Mouse (Mus musculus) left cerebral cortex, postnatal 10 days (tissue): ENCODE results near the gene Lrch4. TPM values are rescaled to one million over a fixed set of nuclear protein-coding genes. Genes with fewer than 3 reads are reported as not detected.
A peak's percentile ranks its signal among the peaks of the same experiment; 100 is the strongest.

Experiments used
- DNase-seq, 2 experiments: peaks; one replicate each; pipeline ENCODE4 v3.0.0; 2021 to 2022; ENCODE audit warnings: low spot score in 2 of 2, mixed read lengths in 1 of 2; ENCODE audit errors: extremely low spot score in 1 of 2
- intact Hi-C: fragments of 180-260 bp; cut with DNase I; formaldehyde crosslinking; loops from one replicate; pipeline ENCODE4 v1.15.1; 2025
- total RNA-seq, 2 experiments: library from RNA; stranded (reverse); gene quantifications; 2 replicates each; pipeline ENCODE4 v1.2.3; 2021

Lrch4 gene
- 10 to 100 TPM; 15.1 to 15.6 TPM for total RNA-seq

- intact Hi-C loops = no loop called here
- peak; percentile 99 for DNase-seq
These were observed at the start of gene Lrch4, which contains the start of the genes Fbxo24 and Gm20605 for GRCm38 (mm10) chr5:137628498-137629305. Gene Lrch4, plus strand, starts transcription at chr5:137629121. Gene Fbxo24, minus strand, starts transcription at chr5:137629002. Gene Gm20605, plus strand, starts transcription at chr5:137629175.

GRCm38 (mm10) chr5:137580246-137580645, 48.7 kb upstream of the Lrch4 start:
- intact Hi-C loops = no loop called here
- DNase-seq = no peak

- no peak for DNase-seq
- intact Hi-C loops = no loop called here
These were observed 46.2 kb upstream of the Lrch4 start for GRCm38 (mm10) chr5:137582702-137583101.

- peak; percentile 73 to 76 for DNase-seq
- intact Hi-C loops = no loop called here
These were observed 45.2 kb upstream of the Lrch4 start for GRCm38 (mm10) chr5:137583670-137584169.

- intact Hi-C loops = loop anchor here (5.0 kb wide), 1 partner anchor 53 kb away; the partner anchor contains the start of genes Epo and Gnb2
- peak in 1 of 2 experiments; percentile 79 for DNase-seq
These were observed 43.9 kb upstream of the Lrch4 start for GRCm38 (mm10) chr5:137584976-137585375.

GRCm38 (mm10) chr5:137590507-137590906, 38.4 kb upstream of the Lrch4 start:
- no peak for DNase-seq
- intact Hi-C loops = no loop called here

GRCm38 (mm10) chr5:137595921-137596320, 33.0 kb upstream of the Lrch4 start:
- intact Hi-C loops = no loop called here
- no peak for DNase-seq

- intact Hi-C loops = no loop called here
- DNase-seq = no peak
These were observed 32.2 kb upstream of the Lrch4 start for GRCm38 (mm10) chr5:137596601-137597261.

GRCm38 (mm10) chr5:137597625-137598024, 31.3 kb upstream of the Lrch4 start:
- intact Hi-C loops = no loop called here
- no peak for DNase-seq

GRCm38 (mm10) chr5:137598100-137598826, 30.7 kb upstream of the Lrch4 start:
- intact Hi-C loops = no loop called here
- DNase-seq = no peak

- no peak for DNase-seq
- intact Hi-C loops = no loop called here
These were observed 29.3 kb upstream of the Lrch4 start for GRCm38 (mm10) chr5:137599600-137599999.

- intact Hi-C loops = no loop called here
- DNase-seq = peak in 1 of 2 experiments; percentile 57
These were observed 28.7 kb upstream of the Lrch4 start for GRCm38 (mm10) chr5:137600281-137600618.

GRCm38 (mm10) chr5:137600619-137601364, 28.1 kb upstream of the Lrch4 start, which contains the start of gene Mospd3:
Gene Mospd3, minus strand, starts transcription at chr5:137601058.
- intact Hi-C loops = no loop called here
- DNase-seq = peak; percentile 95 to 96

GRCm38 (mm10) chr5:137601365-137601729, 27.6 kb upstream of the Lrch4 start:
- no peak for DNase-seq
- intact Hi-C loops = no loop called here

GRCm38 (mm10) chr5:137607860-137608653, 20.9 kb upstream of the Lrch4 start:
- intact Hi-C loops = no loop called here
- no peak for DNase-seq

- intact Hi-C loops = no loop called here
- DNase-seq = no peak
These were observed 20.2 kb upstream of the Lrch4 start for GRCm38 (mm10) chr5:137608654-137609190.

- intact Hi-C loops = no loop called here
- no peak for DNase-seq
These were observed 19.6 kb upstream of the Lrch4 start for GRCm38 (mm10) chr5:137609292-137609691.

GRCm38 (mm10) chr5:137610056-137610455, 18.9 kb upstream of the Lrch4 start:
- intact Hi-C loops = no loop called here
- no peak for DNase-seq
